Mouse (Mus musculus) hindbrain, embryonic 13.5 days (tissue): Measurements from ENCODE around the gene Col5a1. TPM values are rescaled to one million over a fixed set of nuclear protein-coding genes. Genes with fewer than 3 reads are reported as not detected.

Source experiments
- ATAC-seq: fragments of 200-750 bp; cut with Nextera tagmentation; 2 replicates; pipeline ENCODE4 v1.8.0; 2017; ENCODE audit warnings: moderate TSS enrichment; ENCODE audit not compliant: low FRiP score
- H3K27ac ChIP-seq: fragments of 300-500 bp; sonication (generic); 2 replicates; pipeline ENCODE4 v1.5.1; 2015; ENCODE audit warnings: inconsistent platforms, mild to moderate bottlenecking, moderate library complexity
- H3K27me3 ChIP-seq: fragments of 300-500 bp; sonication (generic); 2 replicates; pipeline ENCODE4 v1.6.1; 2015; ENCODE audit warnings: mild to moderate bottlenecking, inconsistent platforms
- H3K36me3 ChIP-seq: fragments of 300-500 bp; sonication (generic); 2 replicates; pipeline ENCODE4 v1.6.1; 2015; ENCODE audit warnings: mild to moderate bottlenecking, inconsistent platforms
- H3K4me1 ChIP-seq: fragments of 300-500 bp; sonication (generic); replicated peaks from 2 replicates; pipeline ENCODE4 v1.6.1; 2015; ENCODE audit warnings: inconsistent platforms
- H3K4me2 ChIP-seq: fragments of 300-500 bp; sonication (generic); 2 replicates; pipeline ENCODE4 v1.6.1; 2015; ENCODE audit warnings: inconsistent platforms, mild to moderate bottlenecking, moderate library complexity
- H3K4me3 ChIP-seq: fragments of 300-500 bp; sonication (generic); 2 replicates; pipeline ENCODE4 v1.5.1; 2015; ENCODE audit warnings: mild to moderate bottlenecking, inconsistent platforms
- H3K9ac ChIP-seq: fragments of 300-500 bp; sonication (generic); 2 replicates; pipeline ENCODE4 v1.6.1; 2015; ENCODE audit warnings: mild to moderate bottlenecking, inconsistent platforms
- H3K9me3 ChIP-seq: fragments of 300-500 bp; sonication (generic); 2 replicates; pipeline ENCODE4 v1.6.1; 2016; ENCODE audit warnings: inconsistent platforms
- WGBS: fragments of 180-500 bp; shearing (Covaris S2); methylation state at CpG from one replicate; pipeline ENCODE4 v1.1.7; 2015; 5-methylcytosine and 5-hydroxymethylcytosine counted together
- polyA plus RNA-seq: library from polyadenylated mRNA; unstranded; fragments of >200 nt; fragmentation: Nextera tagmentation; extraction: Ambion mirVana; gene quantifications from 2 replicates; pipeline ENCODE4 v1.2.1, GENCODE M21; 2015

Gene Col5a1
- polyA plus RNA-seq, 1 experiment from 2014 or later = 15.4 TPM

GRCm38 (mm10) chr2:27990430-27991211 is 104.4 kb downstream of the Col5a1 start:
- 73% methylated on average over 13 of the region's 13 CpGs for WGBS
- no peak for ATAC-seq
- Histone ChIP-seq H3K9ac (no peak overlapping the region), H3K9me3 (no peaks in the 10 kb centered on the region), H3K27ac (no peak overlapping the region), H3K27me3 (no peaks in the 10 kb centered on the region), H3K4me2 (no peak overlapping the region), H3K4me3 (no peak overlapping the region), H3K36me3 (no peaks in the 10 kb centered on the region), H3K4me1 (peaks cover 22% of the 10 kb centered on the region)

GRCm38 (mm10) chr2:27993416-27993815 is 107.2 kb downstream of the Col5a1 start:
- Histone ChIP-seq H3K4me3 (no peak overlapping the region), H3K36me3 (no peaks in the 10 kb centered on the region), H3K4me2 (no peak overlapping the region), H3K9me3 (no peaks in the 10 kb centered on the region), H3K27me3 (no peaks in the 10 kb centered on the region), H3K9ac (no peak overlapping the region), H3K27ac (peak overlapping the region; percentile 75), H3K4me1 (peaks cover 28% of the 10 kb centered on the region)
- no peak for ATAC-seq
- WGBS = 74% methylated on average over 5 of the region's 5 CpGs

GRCm38 (mm10) chr2:27999996-28000583 is 113.9 kb downstream of the Col5a1 start:
- 94% methylated on average over 9 of the region's 9 CpGs for WGBS

GRCm38 (mm10) chr2:28000660-28001059 is 114.4 kb downstream of the Col5a1 start:
- 86% methylated on average over 3 of the region's 3 CpGs for WGBS
- Histone ChIP-seq H3K36me3 (no peaks in the 10 kb centered on the region), H3K4me2 (no peak overlapping the region), H3K27ac (no peak overlapping the region), H3K9me3 (no peaks in the 10 kb centered on the region), H3K4me1 (peaks cover 24% of the 10 kb centered on the region), H3K27me3 (no peaks in the 10 kb centered on the region), H3K9ac (no peak overlapping the region), H3K4me3 (no peak overlapping the region)
- ATAC-seq = no peak

More at GRCm38 (mm10) chr2:27999996-28000583, 113.9 kb downstream of the Col5a1 start:
- no peak overlapping the region for H3K4me3 ChIP-seq
- no peak for ATAC-seq
- H3K4me2 ChIP-seq = no peak overlapping the region
- H3K27ac ChIP-seq = no peak overlapping the region
- H3K9ac ChIP-seq = no peak overlapping the region
- H3K4me1 ChIP-seq = peaks cover 28% of the 10 kb centered on the region
- H3K27me3 ChIP-seq = no peaks in the 10 kb centered on the region
- no peaks in the 10 kb centered on the region for H3K36me3 ChIP-seq
- no peaks in the 10 kb centered on the region for H3K9me3 ChIP-seq

- Histone ChIP-seq H3K9ac (no peak overlapping the region), H3K4me1 (peaks cover 22% of the 10 kb centered on the region), H3K9me3 (no peaks in the 10 kb centered on the region), H3K4me3 (no peak overlapping the region), H3K27me3 (no peaks in the 10 kb centered on the region), H3K4me2 (no peak overlapping the region), H3K36me3 (no peaks in the 10 kb centered on the region), H3K27ac (no peak overlapping the region)
- ATAC-seq = no peak
- WGBS = 83% methylated on average over 11 of the region's 11 CpGs
Observed at GRCm38 (mm10) chr2:28001206-28001605, 115.0 kb downstream of the Col5a1 start.

- H3K4me2 ChIP-seq = no peak overlapping the region
- no peak overlapping the region for H3K4me3 ChIP-seq
- no peak overlapping the region for H3K9ac ChIP-seq
- WGBS = 90% methylated on average over 4 of the region's 4 CpGs
- H3K27ac ChIP-seq = no peak overlapping the region
- H3K9me3 ChIP-seq = no peaks in the 10 kb centered on the region
- ATAC-seq = no peak
- H3K27me3 ChIP-seq = no peaks in the 10 kb centered on the region
- H3K36me3 ChIP-seq = no peaks in the 10 kb centered on the region
- H3K4me1 ChIP-seq = peaks cover 32% of the 10 kb centered on the region
Observed at GRCm38 (mm10) chr2:28005187-28005586, 119.0 kb downstream of the Col5a1 start.

- H3K4me3 ChIP-seq = no peak overlapping the region
- H3K27me3 ChIP-seq = no peaks in the 10 kb centered on the region
- WGBS = 37% methylated on average over 4 of the region's 4 CpGs
- ATAC-seq = peak; percentile 24; the same call in 1 of the 2 replicates
- H3K36me3 ChIP-seq = no peaks in the 10 kb centered on the region
- peak overlapping the region; percentile 76 for H3K27ac ChIP-seq
- H3K9ac ChIP-seq = no peak overlapping the region
- H3K9me3 ChIP-seq = no peaks in the 10 kb centered on the region
- H3K4me2 ChIP-seq = no peak overlapping the region
- peaks cover 19% of the 10 kb centered on the region for H3K4me1 ChIP-seq
Observed at GRCm38 (mm10) chr2:28008261-28008660, 122.0 kb downstream of the Col5a1 start.

- Histone ChIP-seq H3K9ac (no peak overlapping the region), H3K36me3 (0 out of 2 replicates have a peak, but pooled peaks cover 3% of the 10 kb centered on the region), H3K27me3 (no peaks in the 10 kb centered on the region), H3K4me2 (no peak overlapping the region), H3K27ac (no peak overlapping the region), H3K4me3 (no peak overlapping the region), H3K9me3 (no peaks in the 10 kb centered on the region), H3K4me1 (peaks cover 17% of the 10 kb centered on the region)
- ATAC-seq = no peak
- WGBS = 69% methylated on average over 3 of the region's 3 CpGs
Observed at GRCm38 (mm10) chr2:28012367-28012766, 126.1 kb downstream of the Col5a1 start.

GRCm38 (mm10) chr2:28014778-28015177 is 128.6 kb downstream of the Col5a1 start:
- no peaks in the 10 kb centered on the region for H3K27me3 ChIP-seq
- 97% methylated on average over 3 of the region's 3 CpGs for WGBS
- H3K9ac ChIP-seq = no peak overlapping the region
- H3K36me3 ChIP-seq = 0 out of 2 replicates have a peak, but pooled peaks cover 3% of the 10 kb centered on the region
- H3K4me3 ChIP-seq = no peak overlapping the region
- H3K9me3 ChIP-seq = no peaks in the 10 kb centered on the region
- no peak overlapping the region for H3K4me2 ChIP-seq
- ATAC-seq = no peak
- H3K27ac ChIP-seq = no peak overlapping the region
- H3K4me1 ChIP-seq = 0 out of 2 replicates have a peak, but pooled peaks cover 3% of the 10 kb centered on the region

GRCm38 (mm10) chr2:28024416-28024815 is 138.2 kb downstream of the Col5a1 start:
- Histone ChIP-seq H3K4me3 (no peak overlapping the region), H3K36me3 (peaks cover 4% of the 10 kb centered on the region; the same call in 1 of the 2 replicates), H3K9me3 (no peaks in the 10 kb centered on the region), H3K9ac (no peak overlapping the region), H3K27me3 (no peaks in the 10 kb centered on the region), H3K27ac (no peak overlapping the region), H3K4me1 (no peaks in the 10 kb centered on the region), H3K4me2 (no peak overlapping the region)
- 91% methylated on average over 6 of the region's 6 CpGs for WGBS
- ATAC-seq = no peak

GRCm38 (mm10) chr2:28025776-28026175 is 139.6 kb downstream of the Col5a1 start:
- H3K4me3 ChIP-seq = no peak overlapping the region
- no peak for ATAC-seq
- H3K27me3 ChIP-seq = no peaks in the 10 kb centered on the region
- no peak overlapping the region for H3K9ac ChIP-seq
- no peaks in the 10 kb centered on the region for H3K9me3 ChIP-seq
- no peak overlapping the region for H3K4me2 ChIP-seq
- H3K27ac ChIP-seq = no peak overlapping the region
- 92% methylated on average over 4 of the region's 4 CpGs for WGBS
- H3K4me1 ChIP-seq = no peaks in the 10 kb centered on the region
- peaks cover 4% of the 10 kb centered on the region; the same call in 1 of the 2 replicates for H3K36me3 ChIP-seq

- WGBS = 88% methylated on average over 9 of the region's 9 CpGs
- Histone ChIP-seq H3K36me3 (peaks cover 4% of the 10 kb centered on the region; the same call in 1 of the 2 replicates), H3K4me3 (no peak overlapping the region), H3K27me3 (0 out of 2 replicates have a peak, but pooled peaks cover 4% of the 10 kb centered on the region), H3K4me1 (peaks cover 15% of the 10 kb centered on the region), H3K27ac (no peak overlapping the region), H3K9me3 (no peaks in the 10 kb centered on the region), H3K9ac (no peak overlapping the region), H3K4me2 (no peak overlapping the region)
- ATAC-seq = no peak
Observed at GRCm38 (mm10) chr2:28031860-28032259, 145.6 kb downstream of the Col5a1 start.
